Mouse (Mus musculus): ENCODE measurements at regions not wholly inside any gene's neighbourhood (a gene's known extent, or its start where the extent isn't known, plus 50 kb on each side); places are given as distances from the start of the nearest gene placed in this dataset.

DNA sequence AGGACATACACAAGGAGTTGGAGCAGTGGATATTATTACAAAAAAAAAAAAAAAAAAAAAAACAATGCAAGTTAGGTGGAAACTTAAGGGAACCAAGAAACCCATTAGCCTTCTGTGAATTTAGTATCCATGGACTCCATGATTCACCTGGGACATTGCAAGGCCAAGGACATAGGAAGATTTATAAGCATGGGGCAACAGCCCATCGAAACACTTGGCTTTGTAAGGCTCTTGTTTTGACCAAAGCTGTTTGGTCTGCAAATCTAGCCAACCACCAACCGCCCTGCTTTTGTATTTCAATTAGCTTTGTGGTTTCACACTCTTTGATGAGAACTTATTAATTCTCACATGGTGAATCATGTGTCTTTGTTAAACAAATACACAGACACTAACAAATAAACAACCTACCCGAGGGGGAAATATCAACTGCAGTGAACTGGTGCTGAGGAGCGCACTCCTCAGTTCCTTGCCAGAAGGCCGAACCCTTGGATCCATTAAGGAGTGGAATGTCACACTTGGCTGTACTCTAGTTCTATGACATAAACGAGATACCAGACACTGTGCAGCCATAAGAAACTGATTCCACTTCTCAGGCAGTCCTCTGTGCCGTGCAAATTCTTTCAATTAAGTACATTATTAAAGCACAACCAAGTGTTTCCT is 529.7 kb downstream of the Tmem38b start:
- H3K27me3 ChIP-seq, result no peaks in the 10 kb centered on the region
- H3K36me3 ChIP-seq (ENCODE audit: poor library complexity, severe bottlenecking), result no peaks in the 10 kb centered on the region
- no peak overlapping the region for H3K4me3 ChIP-seq
- no peak for ATAC-seq
- no peak overlapping the region for H3K4me2 ChIP-seq
- no peak overlapping the region for H3K9ac ChIP-seq
- WGBS, result 66% methylated on average over 7 of the region's 7 CpGs
- no peaks in the 10 kb centered on the region for H3K9me3 ChIP-seq (replicated peaks)
- H3K4me1 ChIP-seq, result peaks cover 23% of the 10 kb centered on the region
- no peak overlapping the region for H3K27ac ChIP-seq

DNA sequence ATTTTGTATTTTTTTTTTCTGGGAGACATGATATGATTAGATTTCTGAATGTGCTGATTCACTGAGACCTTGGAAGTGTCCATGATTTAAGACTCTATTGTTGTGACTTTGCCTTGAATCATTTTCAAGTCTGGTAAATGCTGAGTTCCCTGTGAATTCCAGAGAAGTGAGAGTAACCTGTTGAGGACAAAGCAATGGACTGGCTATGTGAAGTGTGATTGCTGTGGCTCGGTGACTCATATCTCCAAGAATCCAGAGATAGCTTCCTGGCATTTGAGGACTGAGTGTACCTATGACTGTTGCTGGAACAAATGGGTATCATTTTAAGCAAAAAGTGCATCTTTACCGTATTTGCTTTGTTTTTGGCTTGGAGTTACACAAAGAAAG is 530.2 kb downstream of the Tmem38b start:
- Histone ChIP-seq H3K4me1 (peaks cover 23% of the 10 kb centered on the region), H3K36me3 (ENCODE audit: poor library complexity, severe bottlenecking) (no peaks in the 10 kb centered on the region), H3K9me3 (replicated peaks) (no peaks in the 10 kb centered on the region), H3K4me3 (no peak overlapping the region), H3K27ac (no peak overlapping the region), H3K9ac (no peak overlapping the region), H3K4me2 (no peak overlapping the region), H3K27me3 (no peaks in the 10 kb centered on the region)
- WGBS, result 84% methylated on average over 2 of the region's 2 CpGs
- no peak for ATAC-seq

DNA sequence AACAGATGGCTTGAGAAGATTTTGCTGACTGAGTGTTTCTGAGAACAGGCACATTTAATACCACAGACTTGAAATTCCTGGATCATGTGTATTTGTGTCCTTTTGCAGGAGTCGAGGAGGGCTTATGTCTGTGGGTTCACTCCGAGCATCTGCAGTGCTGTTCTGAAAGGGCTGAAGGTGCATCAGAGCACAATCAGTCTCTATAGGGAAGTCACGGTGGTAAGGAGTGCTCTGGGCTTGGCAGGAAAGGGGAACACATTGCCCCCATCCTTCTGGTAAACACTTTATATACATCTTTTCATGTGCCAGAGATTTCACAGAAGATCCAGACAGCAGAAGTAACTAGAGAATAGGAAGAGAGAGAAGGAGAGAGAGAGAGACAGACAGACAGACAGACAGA is 545.1 kb downstream of the Tmem38b start:
- Histone ChIP-seq H3K4me1 (peaks cover 31% of the 10 kb centered on the region), H3K27me3 (no peaks in the 10 kb centered on the region), H3K4me3 (no peak overlapping the region), H3K9me3 (replicated peaks) (no peaks in the 10 kb centered on the region), H3K36me3 (ENCODE audit: poor library complexity, severe bottlenecking) (no peaks in the 10 kb centered on the region), H3K4me2 (no peak overlapping the region), H3K27ac (peak overlapping the region; percentile 68), H3K9ac (no peak overlapping the region)
- 44% methylated on average over 3 of the region's 3 CpGs for WGBS
- peak; percentile 53; the same call in 1 of the 2 replicates for ATAC-seq

DNA sequence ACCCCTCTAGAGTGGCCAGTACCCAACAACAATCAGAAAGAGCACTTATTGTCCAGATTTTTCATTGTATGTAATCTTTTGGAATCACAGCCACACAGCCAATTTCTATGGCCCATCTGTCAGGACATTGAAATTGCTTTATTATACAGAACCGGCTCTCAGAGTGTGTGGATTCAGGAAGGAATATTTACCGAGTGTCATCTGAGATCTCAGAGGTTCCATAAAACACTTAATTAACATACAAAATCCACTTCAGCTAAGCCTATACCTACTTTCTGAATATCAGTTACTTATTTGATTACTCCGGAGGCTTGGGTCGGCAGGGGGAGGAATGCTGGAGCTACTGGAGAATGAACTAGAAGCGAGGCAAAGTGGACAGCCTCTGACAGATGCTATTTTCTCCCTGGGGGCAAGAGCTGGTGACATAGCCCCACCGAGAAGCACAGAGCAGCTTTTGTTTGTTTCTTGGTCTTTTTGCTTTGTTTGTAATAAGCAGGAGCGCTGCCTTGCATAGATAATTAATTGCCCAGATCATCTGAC is 545.6 kb downstream of the Tmem38b start:
- WGBS, result 11% methylated on average over 7 of the region's 7 CpGs
- Histone ChIP-seq H3K27ac (peak overlapping the region; percentile 68), H3K4me2 (no peak overlapping the region), H3K27me3 (no peaks in the 10 kb centered on the region), H3K9ac (no peak overlapping the region), H3K36me3 (ENCODE audit: poor library complexity, severe bottlenecking) (no peaks in the 10 kb centered on the region), H3K4me3 (no peak overlapping the region), H3K4me1 (peaks cover 31% of the 10 kb centered on the region), H3K9me3 (replicated peaks) (no peaks in the 10 kb centered on the region)
- peak; percentile 52; the same call in 1 of the 2 replicates for ATAC-seq

DNA sequence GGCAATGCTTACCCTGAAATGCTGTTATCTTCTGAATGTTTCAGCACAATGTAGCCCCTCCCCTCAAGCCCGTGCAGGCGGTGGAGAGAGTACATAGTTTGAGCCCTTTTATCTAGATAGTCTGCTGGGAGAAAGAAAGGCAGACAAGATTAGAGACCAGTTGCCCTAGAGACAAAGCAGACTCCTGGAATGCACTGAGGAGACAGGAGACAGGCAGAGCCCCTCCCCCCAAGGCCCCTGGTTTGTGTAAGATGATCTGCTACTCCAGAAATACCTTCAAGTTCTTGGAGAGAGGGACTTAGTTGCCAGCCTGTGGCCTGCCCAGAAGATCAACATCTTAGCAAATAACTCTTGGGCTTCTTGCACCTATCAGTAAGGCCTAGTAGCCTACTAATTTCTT is 547.8 kb downstream of the Tmem38b start:
- no peak overlapping the region for H3K4me3 ChIP-seq
- no peak overlapping the region for H3K4me2 ChIP-seq
- H3K36me3 ChIP-seq (ENCODE audit: poor library complexity, severe bottlenecking), result no peaks in the 10 kb centered on the region
- ATAC-seq, result no peak
- peaks cover 37% of the 10 kb centered on the region for H3K4me1 ChIP-seq
- 19% methylated on average over 2 of the region's 2 CpGs for WGBS
- H3K9ac ChIP-seq, result no peak overlapping the region
- no peaks in the 10 kb centered on the region for H3K27me3 ChIP-seq
- H3K27ac ChIP-seq, result no peak overlapping the region
- no peaks in the 10 kb centered on the region for H3K9me3 ChIP-seq (replicated peaks)

DNA sequence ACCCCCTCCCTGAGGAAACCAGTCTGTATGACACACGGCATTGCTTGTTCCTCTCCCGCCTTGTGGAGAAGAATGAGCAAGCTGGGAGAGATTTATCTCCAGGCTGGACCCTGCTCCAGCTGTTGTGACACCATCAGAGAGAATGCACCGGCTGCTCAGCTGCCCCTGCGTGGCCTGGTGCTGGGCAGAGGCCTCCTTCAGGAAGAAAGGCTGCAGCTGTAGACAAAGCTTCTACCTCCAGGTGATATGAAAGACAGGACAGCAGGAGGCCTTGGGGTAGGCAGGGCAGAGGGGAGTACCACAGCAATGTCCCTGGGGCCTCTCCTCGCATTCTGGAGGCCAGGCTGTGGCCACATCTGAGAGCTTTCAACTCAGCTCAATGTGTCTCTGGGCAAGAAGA is 548.6 kb downstream of the Tmem38b start:
- WGBS, result 17% methylated on average over 5 of the region's 5 CpGs
- ATAC-seq, result no peak

DNA sequence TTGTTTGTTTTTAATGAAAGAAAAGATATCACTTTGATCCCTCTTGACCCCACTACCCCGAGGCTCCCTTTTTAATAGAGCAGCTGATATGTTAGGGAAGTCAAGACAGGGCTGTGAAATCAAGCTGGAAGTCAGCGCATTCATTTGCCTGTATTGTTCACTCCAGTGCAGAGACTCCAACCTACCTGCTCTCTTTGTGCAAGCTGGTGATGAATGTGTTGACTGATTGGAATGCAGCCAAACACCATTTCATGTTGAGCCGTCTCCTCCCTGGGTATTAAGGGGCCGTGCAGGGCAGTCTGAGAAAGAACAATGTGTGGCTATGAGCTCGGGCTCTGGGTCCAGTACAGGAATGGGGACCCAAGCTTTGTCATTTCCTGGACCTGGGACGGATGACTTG is 557.4 kb upstream of the Zfp462 start:
- Histone ChIP-seq H3K36me3 (ENCODE audit: poor library complexity, severe bottlenecking) (no peaks in the 10 kb centered on the region), H3K27ac (no peak overlapping the region; the same call in 1 of the 2 replicates), H3K4me3 (no peak overlapping the region), H3K9ac (no peak overlapping the region), H3K4me1 (peaks cover 15% of the 10 kb centered on the region), H3K27me3 (no peaks in the 10 kb centered on the region), H3K4me2 (no peak overlapping the region), H3K9me3 (replicated peaks) (no peaks in the 10 kb centered on the region)
- peak; percentile 41 for ATAC-seq
- 22% methylated on average over 6 of the region's 6 CpGs for WGBS

More for the DNA sequence above, 548.6 kb downstream of the Tmem38b start:
- no peaks in the 10 kb centered on the region for H3K36me3 ChIP-seq (ENCODE audit: poor library complexity, severe bottlenecking)
- no peaks in the 10 kb centered on the region for H3K27me3 ChIP-seq
- H3K4me1 ChIP-seq, result peaks cover 37% of the 10 kb centered on the region
- no peaks in the 10 kb centered on the region for H3K9me3 ChIP-seq (replicated peaks)
- no peak overlapping the region for H3K9ac ChIP-seq
- H3K27ac ChIP-seq, result no peak overlapping the region
- no peak overlapping the region for H3K4me2 ChIP-seq
- H3K4me3 ChIP-seq, result no peak overlapping the region

DNA sequence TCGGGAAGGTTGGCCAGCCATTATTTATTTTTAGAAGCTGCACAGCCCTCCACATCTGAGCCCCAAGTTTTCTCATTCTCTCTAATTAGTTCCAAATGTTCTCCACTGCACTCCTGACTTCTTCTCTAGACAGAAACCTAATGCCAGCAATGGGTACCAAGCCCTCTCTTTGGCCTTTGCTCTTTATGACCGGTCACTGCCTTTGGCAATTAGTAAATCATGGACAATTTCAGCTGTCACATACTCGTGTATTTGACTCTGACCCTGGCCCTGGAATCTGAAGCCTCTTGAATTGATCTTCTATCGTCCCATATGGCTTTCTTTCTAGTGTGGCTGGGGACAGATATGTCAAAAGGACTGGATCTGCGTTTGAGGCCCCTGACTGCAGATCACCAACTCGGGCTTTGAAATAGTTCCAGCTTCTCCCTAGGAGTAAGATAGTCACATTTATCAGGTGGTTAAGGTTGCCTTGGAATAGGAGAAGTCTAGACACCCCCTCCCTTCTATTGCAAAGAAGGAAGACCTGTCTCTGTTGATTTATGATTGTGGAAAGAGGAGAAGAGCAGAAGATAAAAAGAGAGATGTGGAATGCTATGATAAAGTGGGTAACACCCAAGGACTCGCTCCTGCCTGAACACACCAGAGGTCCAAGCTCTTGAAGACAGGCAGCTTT is 553.2 kb upstream of the Zfp462 start:
- Histone ChIP-seq H3K9ac (no peak overlapping the region), H3K4me1 (peaks cover 9% of the 10 kb centered on the region), H3K27ac (no peak overlapping the region), H3K27me3 (no peaks in the 10 kb centered on the region), H3K36me3 (ENCODE audit: poor library complexity, severe bottlenecking) (no peaks in the 10 kb centered on the region), H3K9me3 (replicated peaks) (no peaks in the 10 kb centered on the region), H3K4me3 (no peak overlapping the region), H3K4me2 (no peak overlapping the region)
- ATAC-seq, result no peak
- 87% methylated on average over 7 of the region's 7 CpGs for WGBS

DNA sequence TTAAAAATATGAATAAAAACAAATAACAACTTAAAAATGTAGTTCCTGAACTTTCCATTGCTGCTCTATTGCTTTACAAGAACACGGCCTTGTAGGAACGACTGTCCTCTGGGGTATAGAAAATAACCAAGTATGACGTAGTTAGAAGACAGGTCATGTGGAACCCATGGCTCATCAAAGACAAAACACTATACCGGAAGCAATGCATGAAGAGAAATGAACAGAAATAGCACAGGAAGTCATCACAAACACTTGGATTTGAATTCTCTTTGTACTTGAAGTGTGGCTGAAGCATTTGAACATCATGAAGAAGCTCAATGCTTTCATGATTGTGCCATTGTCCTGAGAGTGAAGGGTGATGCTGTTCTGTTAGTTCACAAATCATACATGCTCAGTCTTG is 538.7 kb upstream of the Zfp462 start:
- H3K9me3 ChIP-seq (replicated peaks), result no peaks in the 10 kb centered on the region
- no peak overlapping the region for H3K9ac ChIP-seq
- ATAC-seq, result no peak
- H3K4me3 ChIP-seq, result no peak overlapping the region
- H3K36me3 ChIP-seq (ENCODE audit: poor library complexity, severe bottlenecking), result no peaks in the 10 kb centered on the region
- H3K4me2 ChIP-seq, result no peak overlapping the region
- WGBS, result 89% methylated on average over 4 of the region's 4 CpGs
- H3K27ac ChIP-seq, result no peak overlapping the region
- no peaks in the 10 kb centered on the region for H3K27me3 ChIP-seq
- H3K4me1 ChIP-seq, result no peaks in the 10 kb centered on the region

DNA sequence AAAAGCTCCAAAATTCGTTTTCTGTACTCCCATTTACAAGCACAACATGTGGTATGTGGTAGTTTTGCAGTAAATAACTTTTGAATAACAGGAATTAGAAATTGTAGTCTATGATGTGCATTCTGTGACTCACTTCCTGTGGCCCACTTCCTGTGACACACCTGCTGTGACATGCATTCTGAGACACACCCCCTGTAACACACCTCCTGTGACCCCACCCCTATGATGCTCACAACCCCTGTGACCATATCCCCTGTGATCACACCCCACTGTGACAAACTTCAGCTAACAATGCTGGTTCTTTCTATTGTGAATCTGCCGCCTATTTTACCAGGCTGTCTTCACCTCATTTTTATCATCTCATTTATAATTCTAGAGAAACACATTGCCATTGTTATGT is 536.9 kb upstream of the Zfp462 start:
- no peak for ATAC-seq
- H3K4me3 ChIP-seq, result no peak overlapping the region
- H3K4me2 ChIP-seq, result no peak overlapping the region
- WGBS, result 52% methylated on average over 2 of the region's 2 CpGs
- no peaks in the 10 kb centered on the region for H3K4me1 ChIP-seq
- no peaks in the 10 kb centered on the region for H3K36me3 ChIP-seq (ENCODE audit: poor library complexity, severe bottlenecking)
- H3K27ac ChIP-seq, result no peak overlapping the region
- no peaks in the 10 kb centered on the region for H3K27me3 ChIP-seq
- no peaks in the 10 kb centered on the region for H3K9me3 ChIP-seq (replicated peaks)
- no peak overlapping the region for H3K9ac ChIP-seq

DNA sequence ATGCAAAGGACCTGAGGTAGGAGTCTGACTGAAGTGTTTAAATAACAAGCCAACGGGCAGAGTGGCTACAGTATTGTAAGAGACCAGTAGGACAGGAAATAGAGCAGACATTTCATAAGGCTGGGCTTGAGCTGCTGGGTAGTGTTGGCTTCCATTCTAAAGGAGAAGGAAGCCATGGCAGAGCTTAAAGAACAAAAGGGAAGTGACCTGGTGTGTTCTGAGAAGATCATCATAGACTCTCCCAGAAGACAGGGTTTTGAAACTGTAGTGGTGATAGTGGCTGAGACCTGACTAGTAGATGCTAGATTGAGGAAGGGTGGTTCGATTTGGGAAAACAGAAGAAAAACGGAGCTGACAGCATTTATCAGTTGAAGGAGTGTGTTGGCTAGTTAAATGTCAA is 514.1 kb upstream of the Zfp462 start:
- Histone ChIP-seq H3K27ac (no peak overlapping the region), H3K4me1 (no peaks in the 10 kb centered on the region), H3K9me3 (replicated peaks) (no peaks in the 10 kb centered on the region), H3K9ac (no peak overlapping the region), H3K27me3 (no peaks in the 10 kb centered on the region), H3K4me2 (no peak overlapping the region), H3K36me3 (ENCODE audit: poor library complexity, severe bottlenecking) (no peaks in the 10 kb centered on the region), H3K4me3 (no peak overlapping the region)
- 82% methylated on average over 3 of the region's 3 CpGs for WGBS
- ATAC-seq, result no peak

DNA sequence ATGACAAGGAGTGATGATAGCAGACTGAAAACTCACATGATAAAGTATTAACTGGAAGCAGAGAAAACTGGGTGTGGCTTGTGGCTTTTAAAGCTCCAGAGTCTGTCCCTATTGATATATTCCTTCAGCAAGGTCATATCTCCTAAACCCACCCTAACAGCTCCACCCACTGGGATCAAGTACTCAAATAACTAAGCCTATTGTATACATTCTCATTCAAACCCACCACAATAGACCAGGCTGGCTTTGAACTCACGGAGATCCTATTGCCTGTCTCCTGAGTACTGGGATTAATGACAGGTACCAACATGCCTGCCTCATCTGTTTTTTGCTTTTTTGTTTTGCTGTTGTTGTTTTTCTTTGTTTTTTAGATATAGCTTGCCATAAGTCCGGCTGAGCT is 484.3 kb upstream of the Zfp462 start:
- ATAC-seq, result no peak
- Histone ChIP-seq H3K27ac (no peak overlapping the region), H3K4me3 (no peak overlapping the region), H3K4me1 (no peaks in the 10 kb centered on the region), H3K4me2 (no peak overlapping the region), H3K27me3 (no peaks in the 10 kb centered on the region), H3K9ac (no peak overlapping the region), H3K36me3 (ENCODE audit: poor library complexity, severe bottlenecking) (no peaks in the 10 kb centered on the region), H3K9me3 (replicated peaks) (no peaks in the 10 kb centered on the region)
- WGBS, result 44% methylated on average over 2 of the region's 2 CpGs
